Mouse (Mus musculus): ENCODE measurements around the gene Chchd10.

DNA sequence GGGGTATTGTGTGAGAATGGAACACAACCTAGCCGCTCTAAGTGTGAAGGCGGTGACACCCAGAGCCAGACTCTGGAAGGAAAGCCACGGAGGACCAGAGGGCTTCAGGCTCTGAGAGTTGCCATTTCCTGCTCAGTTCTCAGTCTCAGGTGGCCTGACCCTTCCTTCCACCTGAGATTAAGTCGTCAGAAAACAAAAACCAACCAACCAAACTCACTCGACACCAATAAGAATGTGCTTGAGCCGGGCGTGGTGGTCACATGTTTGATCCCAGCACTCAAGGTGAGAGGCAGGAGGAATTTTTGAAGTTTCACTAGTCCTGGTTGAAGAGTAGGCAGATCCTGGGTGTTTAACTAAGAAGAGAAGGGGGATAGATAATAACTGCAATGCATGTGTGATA lies 13.0 kb downstream of the Chchd10 start:
- no peak for TF ChIP-seq POLR2A (IDR thresholded peaks at IDR 0.05; ENCODE audit: insufficient read length, low read depth)
- no peak for TF ChIP-seq MYOG (IDR thresholded peaks at IDR 0.05; ENCODE audit: control insufficient read depth in 1 of 3, insufficient read depth in 1 of 3, insufficient read length in 2 of 3, low read depth in 2 of 3)
- TF ChIP-seq POLR2AphosphoS2 (IDR thresholded peaks at IDR 0.05; ENCODE audit: insufficient read length, low read depth): no peak

Data from myocyte (in vitro differentiated cells).